Comparison of ENCODE assay signal across 8 mouse cellular contexts in the genomic region with DNA sequence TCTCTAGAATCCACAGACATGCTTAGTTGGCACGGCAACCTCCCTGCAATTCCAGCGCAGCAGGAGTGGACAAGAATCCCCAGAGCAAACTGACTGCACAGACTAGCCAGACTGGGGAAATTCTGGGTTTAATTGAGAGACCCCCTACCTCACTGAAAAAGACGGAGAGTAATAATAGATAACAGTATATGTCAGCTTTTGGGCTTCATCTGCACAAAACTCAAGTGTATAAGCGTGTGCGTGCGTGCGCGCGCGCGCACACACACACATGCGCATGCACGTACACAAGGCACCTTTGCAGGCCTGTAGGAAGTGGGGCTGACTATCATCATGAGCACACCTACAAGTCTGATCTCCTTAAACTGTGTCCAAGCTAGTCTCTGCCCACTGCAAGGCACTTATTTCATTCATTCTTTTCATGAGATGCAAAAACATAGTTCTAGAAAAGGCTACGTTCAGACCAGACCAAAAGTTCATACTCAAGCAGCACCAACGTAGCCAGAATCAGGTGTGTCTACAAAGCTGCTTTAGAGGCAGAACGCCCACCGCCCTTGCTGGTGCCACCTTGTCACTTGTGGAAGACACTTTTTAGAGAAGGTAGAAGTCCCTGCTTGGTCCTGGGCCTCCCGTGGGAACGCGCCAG.
DNase-seq lines count a peak whose midpoint lies in the region; ATAC-seq lines count a peak whose summit lies in the region.

No protein-coding gene starts in this region.

- WGBS in forebrain, embryonic 13.5 days: 9% methylated on average over 20 of the region's 20 CpGs
- WGBS in limb, embryonic 15.5 days: 14% methylated on average over 20 of the region's 20 CpGs
- WGBS in stomach, embryonic 16.5 days: 12% methylated on average over 20 of the region's 20 CpGs

- no peaks in the 10 kb centered on the region for H3K36me3 ChIP-seq in forebrain, embryonic 13.5 days (ENCODE audit: poor library complexity, severe bottlenecking)
- H3K36me3 ChIP-seq in limb, embryonic 15.5 days: no peaks in the 10 kb centered on the region
- H3K36me3 ChIP-seq in stomach, embryonic 16.5 days (ENCODE audit: control insufficient read depth, insufficient read depth, low read length): no peaks in the 10 kb centered on the region

- DNase-seq in right cerebral cortex, postnatal 4 days: peak; percentile 6
- no peak for DNase-seq in right cerebral cortex, adult 2 months (ENCODE audit: low spot score in 2 of 2)
- DNase-seq in adrenal gland, adult 18-20 months (ENCODE audit: low spot score in 2 of 2): no peak
- DNase-seq in urinary bladder, adult 2 months (ENCODE audit: low spot score): no peak
- no peak for DNase-seq in frontal cortex, postnatal 14 days (ENCODE audit: low spot score in 2 of 2)

- peaks cover 22% of the 10 kb centered on the region for H3K4me1 ChIP-seq in forebrain, embryonic 13.5 days
- peaks cover 13% of the 10 kb centered on the region for H3K4me1 ChIP-seq in limb, embryonic 15.5 days
- H3K4me1 ChIP-seq in stomach, embryonic 16.5 days (ENCODE audit: control insufficient read depth, insufficient read depth, low read length): no peaks in the 10 kb centered on the region; the same call in 1 of the 2 replicates

- ATAC-seq in forebrain, embryonic 13.5 days: peak; percentile 54
- no peak for ATAC-seq in limb, embryonic 15.5 days (ENCODE audit: insufficient number of reproducible peaks, low FRiP score, low TSS enrichment, low read depth)
- 0 out of 2 replicates have a peak, but pooled peaks have one; percentile 44 for ATAC-seq in stomach, embryonic 16.5 days (ENCODE audit: insufficient read depth, low FRiP score)

- H3K4me2 ChIP-seq in forebrain, embryonic 13.5 days: peak overlapping the region; percentile 95
- peak overlapping the region; percentile 97 for H3K4me2 ChIP-seq in limb, embryonic 15.5 days
- peak overlapping the region; percentile 72 for H3K4me2 ChIP-seq in stomach, embryonic 16.5 days (ENCODE audit: low read depth, low read length)

- H3K9me3 ChIP-seq in forebrain, embryonic 13.5 days (replicated peaks): no peaks in the 10 kb centered on the region
- H3K9me3 ChIP-seq in limb, embryonic 15.5 days: peaks cover 2% of the 10 kb centered on the region; the same call in 1 of the 2 replicates
- H3K9me3 ChIP-seq in stomach, embryonic 16.5 days (replicated peaks; ENCODE audit: control insufficient read depth, low read length): no peaks in the 10 kb centered on the region

- no peak overlapping the region for H3K27ac ChIP-seq in forebrain, embryonic 13.5 days
- no peak overlapping the region for H3K27ac ChIP-seq in limb, embryonic 15.5 days
- H3K27ac ChIP-seq in stomach, embryonic 16.5 days (ENCODE audit: low read length): peak overlapping the region; percentile 92

- H3K9ac ChIP-seq in forebrain, embryonic 13.5 days: peak overlapping the region; percentile 61
- peak overlapping the region; percentile 26; the same call in 1 of the 2 replicates for H3K9ac ChIP-seq in limb, embryonic 15.5 days
- peak overlapping the region; percentile 68 for H3K9ac ChIP-seq in stomach, embryonic 16.5 days (ENCODE audit: low read length)

- peaks cover 39% of the 10 kb centered on the region for H3K27me3 ChIP-seq in forebrain, embryonic 13.5 days
- H3K27me3 ChIP-seq in limb, embryonic 15.5 days: peaks cover 33% of the 10 kb centered on the region
- H3K27me3 ChIP-seq in stomach, embryonic 16.5 days (ENCODE audit: control insufficient read depth, insufficient read depth, low read length): no peaks in the 10 kb centered on the region; the same call in 1 of the 2 replicates

- peak overlapping the region; percentile 53 for H3K4me3 ChIP-seq in forebrain, embryonic 13.5 days
- H3K4me3 ChIP-seq in limb, embryonic 15.5 days: peak overlapping the region; percentile 51
- H3K4me3 ChIP-seq in stomach, embryonic 16.5 days (replicated peaks; ENCODE audit: low read length): peak overlapping the region; percentile 46
